Mouse (Mus musculus) embryonic facial prominence, embryonic 14.5 days (tissue): ENCODE data around the gene Irs1. TPM values are rescaled to one million over a fixed set of nuclear protein-coding genes. Genes with fewer than 3 reads are reported as not detected.

Experiments
- ATAC-seq: fragments of 200-750 bp; cut with Nextera tagmentation; 2 replicates; pipeline ENCODE4 v1.8.0; 2017; ENCODE audit warnings: low read depth, moderate number of reproducible peaks, moderate TSS enrichment
- DNase-seq: peaks from one replicate; pipeline ENCODE4 v3.0.0-alpha.2; 2015; ENCODE audit warnings: low spot score
- H3K27ac ChIP-seq: fragments of 300-500 bp; sonication (generic); replicated peaks from 2 replicates; pipeline ENCODE4 v1.5.1; 2014; ENCODE audit warnings: low read depth, mild to moderate bottlenecking, low read length, moderate library complexity
- H3K27me3 ChIP-seq: fragments of 300-500 bp; sonication (generic); replicated peaks from 2 replicates; pipeline ENCODE4 v1.6.1; 2014; ENCODE audit warnings: low read length; ENCODE audit not compliant: control insufficient read depth, insufficient read depth
- H3K36me3 ChIP-seq: fragments of 300-500 bp; sonication (generic); 2 replicates; pipeline ENCODE4 v1.6.1; 2014; ENCODE audit warnings: low read length, mixed read lengths; ENCODE audit not compliant: control insufficient read depth, insufficient read depth
- H3K4me1 ChIP-seq: fragments of 300-500 bp; sonication (generic); 2 replicates; pipeline ENCODE4 v1.6.1; 2014; ENCODE audit warnings: antibody characterized with exemption, low read length; ENCODE audit not compliant: control insufficient read depth, insufficient read depth
- H3K4me2 ChIP-seq: fragments of 300-500 bp; sonication (generic); 2 replicates; pipeline ENCODE4 v1.6.1; 2014; ENCODE audit warnings: low read depth, mild to moderate bottlenecking, low read length, moderate library complexity, mixed read lengths
- H3K4me3 ChIP-seq: fragments of 300-500 bp; sonication (generic); 2 replicates; pipeline ENCODE4 v1.5.1; 2014; ENCODE audit warnings: low read depth, mild to moderate bottlenecking, low read length
- H3K9ac ChIP-seq: fragments of 300-500 bp; sonication (generic); 2 replicates; pipeline ENCODE4 v1.6.1; 2014; ENCODE audit warnings: low read depth, mild to moderate bottlenecking, low read length, moderate library complexity, mixed read lengths
- H3K9me3 ChIP-seq: fragments of 300-500 bp; sonication (generic); 2 replicates; pipeline ENCODE4 v1.6.1; 2016; ENCODE audit warnings: low read length; ENCODE audit not compliant: control insufficient read depth
- WGBS: fragments of 180-500 bp; shearing (Covaris S2); extraction: QIAGEN DNeasy Blood & Tissue Kit; methylation state at CpG from one replicate; pipeline ENCODE4 v1.1.7; 2014; 5-methylcytosine and 5-hydroxymethylcytosine counted together
- polyA plus RNA-seq: library from polyadenylated mRNA; unstranded; fragments of >200 nt; fragmentation: Nextera tagmentation; extraction: Ambion mirVana; gene quantifications from 2 replicates; pipeline ENCODE4 v1.2.1, GENCODE M21; 2014

Gene Irs1
- polyA plus RNA-seq, 1 experiment from 2014 or later, result 14.8 TPM

DNA sequence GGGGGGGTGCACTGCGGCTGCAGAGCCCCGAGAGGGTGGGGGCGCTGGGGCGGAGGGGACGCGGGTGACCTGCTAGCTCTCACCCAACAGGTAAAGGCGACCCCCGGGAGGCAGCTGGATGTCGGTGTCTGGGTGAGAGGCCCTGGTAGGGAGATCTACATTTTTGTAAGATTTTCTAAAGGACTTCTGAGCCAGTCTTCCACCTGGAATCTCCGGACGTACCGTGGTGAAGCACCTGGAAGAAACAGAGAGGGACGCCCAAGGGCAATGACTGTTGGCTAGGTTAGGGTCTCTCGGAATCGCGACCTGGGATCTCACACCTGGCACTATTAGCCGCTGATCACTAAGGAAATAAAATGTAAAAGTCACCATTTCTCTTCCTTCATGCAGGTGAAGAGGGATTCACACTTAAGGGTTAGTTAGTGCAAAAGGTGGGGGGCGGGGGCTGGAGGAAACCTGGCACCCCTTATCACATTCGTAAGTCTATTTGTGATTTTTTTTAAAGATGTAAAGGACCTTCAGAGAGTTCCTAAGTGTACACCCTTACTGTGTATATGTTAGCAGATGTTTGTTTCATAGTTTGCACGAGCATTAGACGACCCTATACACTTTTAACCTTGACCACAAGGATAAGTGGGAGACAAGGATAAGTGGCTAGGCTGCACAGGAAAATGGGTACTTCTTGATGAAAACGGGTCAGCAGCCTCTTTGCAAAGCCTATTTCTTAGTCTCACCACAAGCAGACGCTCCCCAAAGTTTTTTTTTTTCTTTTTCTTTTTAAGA lies 905 bp upstream of the Irs1 start:
- peak overlapping the region; percentile 84 for H3K9ac ChIP-seq
- ATAC-seq, result no peak
- peak overlapping the region; percentile 83 for H3K4me3 ChIP-seq
- under 1% methylated on average over 17 of the region's 23 CpGs for WGBS
- peak overlapping the region; percentile 57 for H3K4me2 ChIP-seq
- peaks cover 25% of the 10 kb centered on the region for H3K4me1 ChIP-seq
- H3K27me3 ChIP-seq, result no peaks in the 10 kb centered on the region; the same call in 1 of the 2 replicates
- peaks cover 20% of the 10 kb centered on the region; the same call in 1 of the 2 replicates for H3K36me3 ChIP-seq
- H3K27ac ChIP-seq, result peak overlapping the region; percentile 95
- no peaks in the 10 kb centered on the region for H3K9me3 ChIP-seq
- DNase-seq, result no peak

DNA sequence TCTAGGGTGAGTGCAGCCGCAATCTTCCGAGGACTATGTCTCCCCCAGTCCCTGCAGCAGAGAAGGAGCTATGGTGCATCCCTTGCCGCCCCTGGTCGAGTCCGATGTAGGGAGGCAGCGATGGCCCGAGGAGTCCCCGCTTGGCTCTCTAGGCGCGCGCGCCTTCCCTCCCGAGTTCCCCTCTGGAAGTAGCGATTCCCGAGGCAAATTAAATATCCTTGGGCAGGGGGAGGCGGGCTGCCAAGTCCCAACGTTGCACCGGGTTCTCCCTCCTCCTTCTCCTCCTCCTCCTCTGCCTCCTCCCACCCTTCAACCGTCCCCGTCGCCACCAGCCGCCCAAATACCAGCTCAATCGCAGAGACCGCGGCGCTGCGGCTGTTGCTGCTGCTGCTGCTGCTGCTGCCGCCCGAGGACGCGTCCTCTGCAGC lies 479 bp downstream of the Irs1 start:
- ATAC-seq, result peak; percentile 62
- Histone ChIP-seq H3K9ac (peak overlapping the region; percentile 84), H3K27me3 (no peaks in the 10 kb centered on the region; the same call in 1 of the 2 replicates), H3K9me3 (no peaks in the 10 kb centered on the region), H3K4me2 (peak overlapping the region; percentile 57), H3K4me1 (peaks cover 31% of the 10 kb centered on the region), H3K4me3 (peak overlapping the region; percentile 83), H3K36me3 (peaks cover 21% of the 10 kb centered on the region; the same call in 1 of the 2 replicates), H3K27ac (peak overlapping the region; percentile 95)
- 0% methylated on average over 29 of the region's 31 CpGs for WGBS
- DNase-seq, result peak; percentile 93

DNA sequence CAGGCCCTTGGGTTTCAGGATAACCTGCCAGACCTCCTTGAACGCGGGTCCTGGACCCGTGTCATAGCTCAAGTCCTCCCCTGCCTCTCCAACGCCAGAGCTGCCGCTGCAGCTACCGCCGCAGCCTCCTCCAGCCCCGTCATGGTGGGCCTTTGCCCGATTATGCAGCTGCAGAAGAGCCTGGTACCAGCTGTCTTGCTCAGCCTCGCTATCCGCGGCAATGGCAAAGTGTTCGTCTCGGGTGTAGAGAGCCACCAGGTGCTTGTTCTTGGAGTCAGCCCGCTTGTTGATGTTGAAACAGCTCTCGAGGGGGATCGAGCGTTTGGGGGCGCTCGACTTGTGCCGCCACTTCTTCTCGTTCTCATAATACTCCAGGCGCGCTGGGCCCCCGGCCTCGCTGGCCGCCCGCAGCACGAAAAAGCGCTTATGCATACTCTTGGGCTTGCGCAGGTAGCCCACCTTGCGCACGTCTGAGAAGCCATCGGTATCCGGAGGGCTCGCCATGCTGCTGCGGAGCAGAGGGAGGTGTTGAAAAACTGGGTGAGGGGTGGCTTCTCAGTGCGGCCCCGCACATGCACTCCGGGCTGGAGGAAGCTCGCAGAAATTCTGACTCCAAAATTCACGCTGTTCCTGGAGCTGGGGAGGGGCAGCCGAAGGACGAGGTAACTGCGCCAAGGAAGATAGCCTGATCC lies 1.1 kb downstream of the Irs1 start:
- peak overlapping the region; percentile 57 for H3K4me2 ChIP-seq

DNA sequence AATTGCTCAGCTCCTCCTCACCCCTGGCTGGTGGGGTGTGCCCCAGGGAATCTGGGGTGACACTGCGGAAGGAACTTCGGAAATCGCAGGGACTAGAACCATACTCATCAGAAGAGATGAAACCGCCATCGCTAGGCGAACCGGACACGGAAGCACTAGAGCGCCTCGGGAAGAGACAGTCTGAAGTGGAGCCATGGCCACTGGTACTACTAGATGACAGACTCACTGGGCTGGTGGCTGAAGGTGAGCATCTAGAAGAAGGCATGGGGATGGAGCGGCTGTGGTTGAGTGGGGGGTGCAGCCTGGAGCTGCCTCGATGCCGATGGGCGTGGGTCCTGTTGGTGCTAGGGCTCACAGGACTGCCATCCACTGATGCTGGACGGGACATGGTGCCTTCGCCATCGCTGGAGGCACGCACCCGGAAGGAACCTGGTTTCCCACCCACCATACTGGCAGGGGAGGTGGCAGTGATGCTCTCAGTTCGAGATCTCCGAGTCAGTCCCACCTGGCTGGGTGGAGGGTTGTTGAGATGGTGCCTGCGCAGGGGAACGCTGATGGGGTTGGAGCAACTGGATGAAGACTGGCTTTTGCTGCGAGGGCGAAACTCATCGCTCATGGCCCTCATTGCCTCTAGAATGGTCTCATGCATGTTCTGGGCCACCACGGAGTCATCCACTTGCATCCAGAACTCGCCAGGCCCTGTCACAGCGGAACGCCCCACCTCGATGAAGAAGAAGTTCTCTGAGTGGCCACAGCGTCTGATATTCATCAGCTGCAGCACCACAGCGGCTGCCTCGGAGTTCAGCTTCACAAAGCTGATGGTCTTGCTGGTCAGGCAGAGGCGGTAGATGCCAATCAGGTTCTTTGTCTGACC lies 1.9 kb downstream of the Irs1 start:
- no peaks in the 10 kb centered on the region for H3K27me3 ChIP-seq
- 60% methylated on average over 35 of the region's 35 CpGs for WGBS
- DNase-seq (peak; percentile 34), ATAC-seq (no peak)
- peak overlapping the region; percentile 83 for H3K4me3 ChIP-seq
- no peaks in the 10 kb centered on the region for H3K9me3 ChIP-seq
- peak overlapping the region; percentile 95 for H3K27ac ChIP-seq
- peak overlapping the region; percentile 84 for H3K9ac ChIP-seq
- peaks cover 35% of the 10 kb centered on the region for H3K4me1 ChIP-seq
- H3K4me2 ChIP-seq, result peak overlapping the region; percentile 57
- peaks cover 21% of the 10 kb centered on the region; the same call in 1 of the 2 replicates for H3K36me3 ChIP-seq

More for the DNA sequence above, 1.1 kb downstream of the Irs1 start:
- WGBS, result under 1% methylated on average over 45 of the region's 45 CpGs
- H3K4me1 ChIP-seq, result peaks cover 35% of the 10 kb centered on the region
- ATAC-seq (no peak), DNase-seq (peak; percentile 90)
- H3K9ac ChIP-seq, result peak overlapping the region; percentile 84
- no peaks in the 10 kb centered on the region; the same call in 1 of the 2 replicates for H3K27me3 ChIP-seq
- H3K36me3 ChIP-seq, result peaks cover 21% of the 10 kb centered on the region; the same call in 1 of the 2 replicates
- peak overlapping the region; percentile 83 for H3K4me3 ChIP-seq
- H3K9me3 ChIP-seq, result no peaks in the 10 kb centered on the region
- peak overlapping the region; percentile 95 for H3K27ac ChIP-seq

DNA sequence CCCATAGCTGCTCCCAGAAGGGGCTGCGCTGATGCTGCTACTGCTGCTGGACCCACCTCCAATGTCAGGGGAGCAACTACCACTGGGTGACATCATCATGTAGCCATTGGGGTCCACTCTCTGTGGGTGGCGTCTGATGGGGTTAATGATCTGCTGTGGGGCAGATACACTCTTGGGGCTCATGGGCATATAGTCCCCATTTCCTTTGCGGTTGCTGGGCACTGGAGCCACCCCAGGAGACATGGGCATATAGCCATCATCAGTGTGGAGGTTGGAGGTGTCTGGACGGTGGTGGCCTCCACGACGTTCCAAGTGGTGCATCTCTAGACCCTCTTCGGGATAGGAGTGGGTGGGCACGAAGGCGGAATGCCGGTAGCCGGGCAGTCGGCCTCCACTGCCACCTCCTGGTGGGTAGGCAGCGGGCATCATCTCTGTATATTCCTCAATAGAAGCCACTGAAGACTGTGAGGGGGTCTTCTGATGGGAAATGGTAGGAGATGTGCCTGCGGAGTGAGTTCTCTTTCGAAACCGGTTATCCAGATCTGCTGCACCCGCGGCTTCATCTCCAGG lies 2.7 kb downstream of the Irs1 start:
- Histone ChIP-seq H3K36me3 (peaks cover 21% of the 10 kb centered on the region; the same call in 1 of the 2 replicates), H3K4me2 (peak overlapping the region; percentile 57), H3K27me3 (no peaks in the 10 kb centered on the region), H3K27ac (no peak overlapping the region), H3K9me3 (no peaks in the 10 kb centered on the region), H3K9ac (peak overlapping the region; percentile 69; the same call in 1 of the 2 replicates), H3K4me3 (peak overlapping the region; percentile 83), H3K4me1 (peaks cover 35% of the 10 kb centered on the region)
- DNase-seq (no peak), ATAC-seq (no peak)
- 83% methylated on average over 16 of the region's 18 CpGs for WGBS

DNA sequence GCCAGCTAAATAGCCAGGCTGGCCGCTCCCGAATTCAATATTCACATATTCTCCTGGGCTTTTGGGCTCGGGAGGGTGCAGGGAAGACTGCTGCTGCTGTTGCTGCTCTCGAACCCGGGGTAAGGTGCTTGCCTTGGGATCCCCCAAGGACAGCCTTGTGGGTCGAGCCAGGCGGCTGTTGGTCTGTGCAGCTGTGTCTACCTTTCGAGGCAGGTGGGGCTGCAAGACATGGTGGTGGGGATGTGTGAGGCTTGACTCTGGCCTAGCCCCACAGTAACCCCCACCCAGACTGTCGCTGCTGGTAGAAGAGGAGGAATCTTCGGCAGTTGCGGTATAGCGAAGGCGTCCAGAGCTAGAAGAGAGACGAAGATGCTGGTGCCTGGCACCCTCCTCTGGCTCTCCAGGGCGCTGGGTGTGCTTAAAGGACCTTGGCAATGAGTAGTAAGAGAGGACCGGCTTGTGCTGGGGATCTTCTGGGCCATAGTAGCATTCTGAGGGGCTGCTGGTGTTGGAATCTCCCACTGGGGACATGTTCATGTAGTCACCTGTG lies 3.4 kb downstream of the Irs1 start:
- Histone ChIP-seq H3K9me3 (no peaks in the 10 kb centered on the region), H3K9ac (peak overlapping the region; percentile 69), H3K27ac (0 out of 2 replicates have a peak overlapping the region, but pooled peaks have one; percentile 90), H3K4me3 (peak overlapping the region; percentile 83), H3K36me3 (peaks cover 21% of the 10 kb centered on the region; the same call in 1 of the 2 replicates), H3K4me1 (peaks cover 35% of the 10 kb centered on the region), H3K27me3 (no peaks in the 10 kb centered on the region), H3K4me2 (peak overlapping the region; percentile 57)
- 85% methylated on average over 16 of the region's 16 CpGs for WGBS
- DNase-seq (no peak), ATAC-seq (no peak)

DNA sequence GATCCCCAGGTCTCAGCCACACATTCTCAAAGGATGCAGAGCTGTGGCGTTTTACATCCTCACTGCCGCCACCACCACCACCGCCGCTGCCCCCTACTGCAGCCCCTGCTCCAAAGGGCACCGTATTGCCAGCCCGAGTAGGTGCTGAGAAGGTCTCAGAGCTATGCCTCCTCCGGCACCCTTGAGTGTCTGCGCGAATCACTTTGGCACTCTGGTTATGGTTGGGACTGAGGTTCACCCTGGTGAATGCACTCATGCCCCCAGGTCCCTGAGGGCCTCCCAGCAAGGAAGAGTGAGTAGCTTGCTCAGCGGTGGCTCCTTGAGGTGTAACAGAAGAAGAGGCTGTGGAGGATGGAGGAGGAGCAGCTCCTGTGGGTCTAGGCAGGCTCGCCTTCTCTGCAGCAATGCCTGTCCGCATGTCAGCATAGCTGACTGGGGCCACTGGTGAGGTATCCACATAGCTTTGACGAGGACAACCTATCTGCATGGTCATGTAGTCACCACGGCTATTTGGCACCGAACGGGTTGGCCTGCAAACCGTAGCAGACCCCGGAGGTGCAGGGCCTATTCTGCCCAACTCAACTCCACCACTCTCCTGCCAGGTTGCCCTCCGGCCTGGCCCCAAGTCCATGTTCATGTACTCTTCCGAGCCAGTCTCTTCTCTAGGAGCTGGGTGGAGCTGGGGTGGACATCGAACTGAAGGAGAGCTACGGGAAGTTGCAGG lies 4.0 kb downstream of the Irs1 start:
- peak overlapping the region; percentile 69 for H3K9ac ChIP-seq
- peak overlapping the region; percentile 83 for H3K4me3 ChIP-seq
- 51% methylated on average over 22 of the region's 22 CpGs for WGBS
- ATAC-seq (no peak), DNase-seq (peak; percentile 43)
- H3K36me3 ChIP-seq, result peaks cover 21% of the 10 kb centered on the region; the same call in 1 of the 2 replicates
- H3K4me1 ChIP-seq, result peaks cover 39% of the 10 kb centered on the region
- H3K9me3 ChIP-seq, result no peaks in the 10 kb centered on the region
- no peaks in the 10 kb centered on the region for H3K27me3 ChIP-seq
- peak overlapping the region; percentile 57 for H3K4me2 ChIP-seq
- peak overlapping the region; percentile 90 for H3K27ac ChIP-seq
